In the genomic region with DNA sequence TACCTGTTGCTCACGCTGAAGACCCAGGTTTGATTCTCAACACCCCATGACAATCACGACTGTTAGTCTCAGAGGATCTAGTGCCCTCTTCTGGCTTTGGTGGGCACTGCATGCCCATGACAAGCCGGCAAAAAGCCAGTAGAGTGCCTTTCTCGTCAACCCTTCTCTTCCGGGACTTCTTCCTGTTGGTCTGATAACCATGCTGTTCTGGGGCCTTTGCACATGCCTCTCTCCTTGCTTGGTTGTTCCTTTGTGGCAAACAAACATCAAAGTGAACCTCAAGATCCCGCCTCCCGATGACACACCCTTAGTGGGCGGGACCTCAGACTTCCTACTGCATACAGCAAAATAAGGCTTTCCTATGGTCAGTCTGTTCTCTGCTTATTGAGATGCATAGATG, we compare ENCODE assay signal across 9 mouse cellular contexts. TPM values are rescaled to one million over a fixed set of nuclear protein-coding genes. Genes with fewer than 3 reads are reported as not detected.
A peak's percentile ranks its signal among the peaks of the same experiment; 100 is the strongest.
DNase-seq lines count a peak whose midpoint lies in the region; ATAC-seq and TF ChIP-seq lines count a peak whose summit lies in the region.
"Had no signal": no experiment of that assay in that cellular context is flagged by ENCODE, and none has a peak within 500 bp of the region (broad histone marks: within the 10 kb centered on the region; RNA-seq: fewer than 3 reads in every experiment).

No protein-coding gene starts in this region.

- no peaks in the 10 kb centered on the region for H3K4me1 ChIP-seq in lung, postnatal 0 days (ENCODE audit: insufficient read depth, low read depth, low read length)
- peaks cover 20% of the 10 kb centered on the region for H3K4me1 ChIP-seq in liver, embryonic 16.5 days (ENCODE audit: control insufficient read depth, low read depth, low read length)
- no peaks in the 10 kb centered on the region for H3K4me1 ChIP-seq in neural tube, embryonic 15.5 days
- H3K4me1 ChIP-seq: heart, embryonic 15.5 days; lung, embryonic 15.5 days had no signal

- DNase-seq in lung, postnatal 0 days (ENCODE audit: low spot score), result no peak
- no peak for DNase-seq in lung, adult 18-20 months
- DNase-seq in T-cell, adult 2 months (ENCODE audit: low spot score), result peak; percentile 51
- peak; percentile 35 for DNase-seq in thymus, postnatal 36 days
- DNase-seq in layer of hippocampus, adult 11-12 months (ENCODE audit: low spot score), result no peak

- TF ChIP-seq EP300 in lung, postnatal 0 days (IDR thresholded peaks at IDR 0.05), result no peak

- WGBS in lung, postnatal 0 days, result 66% methylated on average over 8 of the region's 8 CpGs
- 47% methylated on average over 8 of the region's 8 CpGs for WGBS in liver, embryonic 16.5 days (ENCODE audit: insufficient replicate concordance)
- WGBS in neural tube, embryonic 15.5 days, result 69% methylated on average over 8 of the region's 8 CpGs

- no peak for ATAC-seq in lung, postnatal 0 days
- ATAC-seq in liver, embryonic 16.5 days (ENCODE audit: low read depth), result 0 out of 2 replicates have a peak, but pooled peaks have one; percentile 14
- no peak for ATAC-seq in neural tube, embryonic 15.5 days (ENCODE audit: low FRiP score)

- peak; percentile 59 for TF ChIP-seq CTCF in lung, postnatal 0 days (IDR thresholded peaks at IDR 0.05)

- H3K9me3 ChIP-seq in lung, postnatal 0 days (ENCODE audit: low read length), result no peaks in the 10 kb centered on the region
- no peaks in the 10 kb centered on the region for H3K9me3 ChIP-seq in liver, embryonic 16.5 days (replicated peaks; ENCODE audit: control insufficient read depth, low read length)
- no peaks in the 10 kb centered on the region for H3K9me3 ChIP-seq in neural tube, embryonic 15.5 days (replicated peaks)
- H3K9me3 ChIP-seq: heart, embryonic 15.5 days; lung, embryonic 15.5 days had no signal

- no peaks in the 10 kb centered on the region for H3K36me3 ChIP-seq in lung, postnatal 0 days (ENCODE audit: insufficient read depth, low read length)
- H3K36me3 ChIP-seq in liver, embryonic 16.5 days (ENCODE audit: control insufficient read depth, insufficient read depth), result no peaks in the 10 kb centered on the region
- H3K36me3 ChIP-seq in neural tube, embryonic 15.5 days, result no peaks in the 10 kb centered on the region
- H3K36me3 ChIP-seq: heart, embryonic 15.5 days; lung, embryonic 15.5 days had no signal

- H3K9ac ChIP-seq in lung, postnatal 0 days (replicated peaks; ENCODE audit: low read depth), result no peak overlapping the region
- H3K9ac ChIP-seq in liver, embryonic 16.5 days (ENCODE audit: low read depth, low read length), result no peak overlapping the region
- H3K9ac ChIP-seq in neural tube, embryonic 15.5 days (replicated peaks), result no peak overlapping the region
- H3K9ac ChIP-seq: heart, embryonic 15.5 days; lung, embryonic 15.5 days had no signal

- H3K4me2 ChIP-seq in lung, postnatal 0 days (replicated peaks; ENCODE audit: low read depth, low read length), result no peak overlapping the region
- H3K4me2 ChIP-seq in liver, embryonic 16.5 days (ENCODE audit: low read depth, low read length), result peak overlapping the region; percentile 8; the same call in 1 of the 2 replicates
- no peak overlapping the region for H3K4me2 ChIP-seq in neural tube, embryonic 15.5 days
- H3K4me2 ChIP-seq: heart, embryonic 15.5 days; lung, embryonic 15.5 days had no signal

- H3K27me3 ChIP-seq in lung, postnatal 0 days (replicated peaks; ENCODE audit: insufficient read depth, low read length), result no peaks in the 10 kb centered on the region
- no peaks in the 10 kb centered on the region for H3K27me3 ChIP-seq in liver, embryonic 16.5 days (ENCODE audit: control insufficient read depth, insufficient read depth, low read depth, low read length)
- H3K27me3 ChIP-seq in neural tube, embryonic 15.5 days (replicated peaks), result no peaks in the 10 kb centered on the region
- H3K27me3 ChIP-seq: heart, embryonic 15.5 days; lung, embryonic 15.5 days had no signal

- no peak overlapping the region for H3K27ac ChIP-seq in lung, postnatal 0 days (ENCODE audit: low read length)
- H3K27ac ChIP-seq in liver, embryonic 16.5 days (ENCODE audit: low read length), result no peak overlapping the region
- no peak overlapping the region for H3K27ac ChIP-seq in neural tube, embryonic 15.5 days (replicated peaks)
- H3K27ac ChIP-seq: heart, embryonic 15.5 days; lung, embryonic 15.5 days had no signal

- H3K4me3 ChIP-seq in lung, postnatal 0 days (ENCODE audit: low read depth, low read length), result no peak overlapping the region
- H3K4me3 ChIP-seq in liver, embryonic 16.5 days (ENCODE audit: low read depth, low read length), result no peak overlapping the region
- no peak overlapping the region for H3K4me3 ChIP-seq in neural tube, embryonic 15.5 days (replicated peaks)
- H3K4me3 ChIP-seq: heart, embryonic 15.5 days; lung, embryonic 15.5 days had no signal

RNA-seq across cellular contexts. Expression of gene Lrrc20, which starts 9.4 kb away (rescaled TPM):
- polyA plus RNA-seq in lung, postnatal 0 days (2015; fragmentation: Nextera tagmentation; extraction: Ambion mirVana), result 5.8 and 6.6 TPM in 2 replicates
- polyA plus RNA-seq in liver, embryonic 16.5 days (2015; fragmentation: Nextera tagmentation; extraction: Ambion mirVana), result 5.1 and 5.5 TPM in 2 replicates
- 12.1 and 14.5 TPM in 2 replicates for polyA plus RNA-seq in neural tube, embryonic 15.5 days (2015; fragmentation: Nextera tagmentation; extraction: Ambion mirVana)

RNA-seq across cellular contexts. Expression of gene Eif4ebp2, which starts 13.8 kb away (rescaled TPM):
- polyA plus RNA-seq in lung, postnatal 0 days (2015; fragmentation: Nextera tagmentation; extraction: Ambion mirVana), result 61.3 and 62.5 TPM in 2 replicates
- 36.4 and 39.4 TPM in 2 replicates for polyA plus RNA-seq in liver, embryonic 16.5 days (2015; fragmentation: Nextera tagmentation; extraction: Ambion mirVana)
- 44.1 and 57.0 TPM in 2 replicates for polyA plus RNA-seq in neural tube, embryonic 15.5 days (2015; fragmentation: Nextera tagmentation; extraction: Ambion mirVana)

RNA-seq across cellular contexts. Expression of gene Nodal, which starts 48.5 kb away (rescaled TPM):
- 0.37 TPM in 2 replicates for polyA plus RNA-seq in lung, postnatal 0 days (2015; fragmentation: Nextera tagmentation; extraction: Ambion mirVana)
- 0.46 and 0.88 TPM in 2 replicates for polyA plus RNA-seq in liver, embryonic 16.5 days (2015; fragmentation: Nextera tagmentation; extraction: Ambion mirVana)
- polyA plus RNA-seq in neural tube, embryonic 15.5 days (2015; fragmentation: Nextera tagmentation; extraction: Ambion mirVana), result 0.14 and 0.23 TPM in 2 replicates

Comparison
In these comparisons a context has a peak if more than half of its experiments do, and no peak if none do; other contexts are left out.
1. DNase-seq: peak in T-cell, adult 2 months (single experiment) and thymus, postnatal 36 days (2 of 2); none in lung, postnatal 0 days (single experiment), lung, adult 18-20 months (0 of 2) and layer of hippocampus, adult 11-12 months (single experiment).